ENCODE assay signal across 9 mouse cellular contexts in genomic region chr10:7118258-7119077, GRCm38 (mm10).
DNase-seq lines count a peak whose midpoint lies in the region; ATAC-seq lines count a peak whose summit lies in the region.
"Had no signal": no experiment of that assay in that cellular context is flagged by ENCODE, and none has a peak within 500 bp of the region (broad histone marks: within the 10 kb centered on the region; RNA-seq: fewer than 3 reads in every experiment).

No protein-coding gene starts in this region.

- no peak overlapping the region for H3K4me2 ChIP-seq in midbrain, embryonic 13.5 days (replicated peaks)
- H3K4me2 ChIP-seq in limb, embryonic 12.5 days, result no peak overlapping the region

- no peaks in the 10 kb centered on the region for H3K27me3 ChIP-seq in midbrain, embryonic 13.5 days
- H3K27me3 ChIP-seq in midbrain, embryonic 10.5 days (ENCODE audit: low read depth, poor library complexity, severe bottlenecking), result no peaks in the 10 kb centered on the region
- H3K27me3 ChIP-seq in limb, embryonic 12.5 days, result no peaks in the 10 kb centered on the region
- H3K27me3 ChIP-seq: megakaryocyte, embryonic 14.5 days had no signal

- ATAC-seq in midbrain, embryonic 13.5 days, result 0 out of 2 replicates have a peak, but pooled peaks have one; percentile 40
- peak; percentile 61; the same call in 1 of the 2 replicates for ATAC-seq in limb, embryonic 12.5 days (ENCODE audit: insufficient number of reproducible peaks, insufficient read depth, low FRiP score, low TSS enrichment, low read depth)
- ATAC-seq in erythroblast, adult 5-6 weeks (replicated peaks; ENCODE audit: low FRiP score, poor library complexity, severe bottlenecking), result no peak

- no peak overlapping the region for H3K4me3 ChIP-seq in midbrain, embryonic 13.5 days (replicated peaks)
- H3K4me3 ChIP-seq in midbrain, embryonic 10.5 days, result no peak overlapping the region
- no peak overlapping the region for H3K4me3 ChIP-seq in limb, embryonic 12.5 days (replicated peaks)
- H3K4me3 ChIP-seq: megakaryocyte, embryonic 14.5 days had no signal

- H3K9ac ChIP-seq in midbrain, embryonic 13.5 days (replicated peaks), result no peak overlapping the region
- no peak overlapping the region for H3K9ac ChIP-seq in limb, embryonic 12.5 days (replicated peaks)

- DNase-seq in midbrain, embryonic 10.5 days (ENCODE audit: low spot score), result no peak
- peak; percentile 95 for DNase-seq in cerebellum, adult 11-12 months
- DNase-seq in gastrocnemius, postnatal 25 days, result peak; percentile 89
- DNase-seq in kidney, adult 18-20 months, result peak; percentile 76
- DNase-seq in ovary, postnatal 10 days (ENCODE audit: low spot score), result peak; percentile 24

- H3K4me1 ChIP-seq in midbrain, embryonic 13.5 days (replicated peaks), result no peaks in the 10 kb centered on the region
- H3K4me1 ChIP-seq in midbrain, embryonic 10.5 days, result no peaks in the 10 kb centered on the region
- H3K4me1 ChIP-seq in limb, embryonic 12.5 days (replicated peaks), result peaks cover 18% of the 10 kb centered on the region

- H3K36me3 ChIP-seq in midbrain, embryonic 13.5 days, result 0 out of 2 replicates have a peak, but pooled peaks cover 6% of the 10 kb centered on the region
- H3K36me3 ChIP-seq in midbrain, embryonic 10.5 days, result peaks cover 42% of the 10 kb centered on the region
- peaks cover 42% of the 10 kb centered on the region for H3K36me3 ChIP-seq in limb, embryonic 12.5 days

- no peaks in the 10 kb centered on the region for H3K9me3 ChIP-seq in midbrain, embryonic 13.5 days
- H3K9me3 ChIP-seq in midbrain, embryonic 10.5 days (replicated peaks), result no peaks in the 10 kb centered on the region
- H3K9me3 ChIP-seq in limb, embryonic 12.5 days, result no peaks in the 10 kb centered on the region

- WGBS in midbrain, embryonic 13.5 days, result 91% methylated on average over 10 of the region's 10 CpGs
- WGBS in midbrain, embryonic 10.5 days, result 95% methylated on average over 10 of the region's 10 CpGs
- WGBS in limb, embryonic 12.5 days, result 70% methylated on average over 10 of the region's 10 CpGs

- no peak overlapping the region for H3K27ac ChIP-seq in midbrain, embryonic 13.5 days
- no peak overlapping the region for H3K27ac ChIP-seq in midbrain, embryonic 10.5 days (replicated peaks)
- peak overlapping the region; percentile 81 for H3K27ac ChIP-seq in limb, embryonic 12.5 days
